Mouse (Mus musculus): Measurements from ENCODE around the gene Mybph.

The Mybph gene

GRCm38 (mm10) chr1:134193126-134193525 lies at the start of gene Mybph:
Gene Mybph (plus strand): TSS chr1:134193448.
- DNase-seq (ENCODE audit: low read depth, low spot score): no peak

DNA sequence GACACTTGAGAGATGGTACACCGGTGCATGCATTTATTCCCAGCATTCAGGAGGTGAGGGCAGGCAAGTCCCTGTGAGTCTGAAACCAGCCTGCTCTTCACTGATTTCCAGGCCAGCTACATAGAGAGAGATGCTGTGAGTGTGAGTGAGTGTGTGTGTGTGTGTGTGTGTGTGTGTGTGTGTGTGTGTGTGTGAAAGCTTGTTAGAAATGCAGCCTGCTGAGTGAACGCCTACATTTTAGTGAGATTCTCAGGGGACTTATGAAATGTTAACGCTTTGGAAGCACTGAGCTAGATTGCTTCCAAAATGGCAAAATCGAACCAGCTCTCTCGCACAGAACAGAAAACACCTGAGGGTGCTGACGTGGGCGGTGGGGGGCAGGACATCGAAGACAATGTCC lies 47.2 kb upstream of the Mybph start:
- DNase-seq (ENCODE audit: low read depth, low spot score): no peak

DNA sequence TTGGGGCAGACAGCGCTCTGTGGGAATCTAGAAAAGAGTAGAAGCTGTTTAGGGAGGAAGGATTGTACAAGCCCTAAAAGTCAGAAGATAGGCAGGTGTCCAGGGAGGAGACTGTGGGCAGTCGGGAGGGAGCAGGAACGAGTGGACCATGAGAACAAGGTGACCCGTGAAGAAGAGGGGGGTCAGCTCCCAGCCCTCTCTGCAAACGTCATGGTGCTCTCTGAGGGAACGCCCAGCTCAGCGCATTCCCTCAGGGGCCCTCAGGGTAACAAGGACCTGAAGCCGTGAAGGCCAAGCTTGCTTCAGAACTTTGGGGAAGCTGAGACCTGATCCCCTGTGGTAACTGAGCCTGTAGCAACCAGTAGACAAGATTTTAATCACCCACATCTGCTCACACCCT lies 43.2 kb upstream of the Mybph start:
- DNase-seq (ENCODE audit: low read depth, low spot score): no peak

DNA sequence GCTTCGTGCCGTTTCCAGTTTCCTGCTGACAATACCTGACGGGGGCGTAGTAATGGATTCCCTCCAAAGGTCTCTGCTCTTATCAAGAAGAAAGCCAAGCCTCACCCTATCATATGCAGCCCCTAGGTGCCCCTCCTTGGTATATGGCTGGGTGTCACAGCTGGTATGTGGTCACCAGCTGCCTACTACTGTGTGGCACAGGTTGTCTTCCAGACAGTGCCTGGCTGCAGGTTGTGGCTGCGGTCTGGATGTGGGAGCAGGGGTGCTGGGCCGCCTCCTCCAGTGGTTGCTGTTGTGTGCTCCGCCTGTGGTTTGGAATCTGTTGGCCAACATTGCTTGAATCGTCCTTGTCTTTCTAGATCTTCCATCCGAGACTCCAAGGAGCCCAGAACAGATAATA lies 42.5 kb upstream of the Mybph start:
- no peak for DNase-seq (ENCODE audit: low read depth, low spot score)

DNA sequence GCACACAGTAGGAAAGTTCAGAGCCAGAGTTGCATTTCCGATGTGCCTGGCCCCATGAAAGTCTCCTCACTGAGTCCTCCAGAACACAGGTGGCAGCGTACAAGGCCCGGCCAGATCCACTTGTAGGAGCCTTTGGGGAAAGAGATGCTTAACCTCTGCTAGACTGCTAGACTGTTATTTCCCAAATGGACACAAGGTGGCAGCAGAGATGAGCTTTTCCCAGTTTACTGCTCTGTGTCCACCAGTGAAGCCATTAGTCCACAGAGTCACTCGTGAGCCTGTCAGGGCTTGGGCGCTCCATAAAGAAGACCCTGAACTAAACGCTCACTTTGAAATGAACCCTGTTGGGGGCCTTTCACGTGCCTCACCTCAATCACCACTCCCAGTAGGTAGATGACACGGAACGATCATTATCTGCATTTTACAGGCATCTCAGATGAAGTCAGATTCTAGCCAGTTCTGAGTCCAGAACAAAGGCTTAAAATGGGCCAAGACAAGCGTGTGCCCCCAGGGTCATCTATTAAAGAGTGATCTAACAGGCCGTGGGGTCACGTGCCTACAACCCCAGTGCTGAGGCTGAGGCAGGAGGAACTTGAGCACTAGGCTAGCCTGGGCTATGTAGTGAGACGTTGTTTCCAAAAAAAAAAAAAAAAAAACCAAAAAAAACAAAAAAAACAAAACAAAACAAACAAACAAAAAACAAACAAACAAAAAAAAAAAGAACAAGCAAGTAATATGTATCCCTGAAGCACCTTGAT lies 41.4 kb upstream of the Mybph start:
- peak; percentile 89 for DNase-seq (ENCODE audit: low read depth, low spot score)

GRCm38 (mm10) chr1:134152626-134153590 lies 40.3 kb upstream of the Mybph start:
- DNase-seq (ENCODE audit: low read depth, low spot score): no peak

GRCm38 (mm10) chr1:134154121-134154520 lies 39.1 kb upstream of the Mybph start:
- no peak for DNase-seq (ENCODE audit: low read depth, low spot score)

- no peak for DNase-seq (ENCODE audit: low read depth, low spot score)
Measured at GRCm38 (mm10) chr1:134154655-134155054, 38.6 kb upstream of the Mybph start.

GRCm38 (mm10) chr1:134160404-134160803 lies 32.8 kb upstream of the Mybph start:
- DNase-seq (ENCODE audit: low read depth, low spot score): no peak

- DNase-seq (ENCODE audit: low read depth, low spot score): no peak
Measured at GRCm38 (mm10) chr1:134161399-134161798, 31.8 kb upstream of the Mybph start.

DNA sequence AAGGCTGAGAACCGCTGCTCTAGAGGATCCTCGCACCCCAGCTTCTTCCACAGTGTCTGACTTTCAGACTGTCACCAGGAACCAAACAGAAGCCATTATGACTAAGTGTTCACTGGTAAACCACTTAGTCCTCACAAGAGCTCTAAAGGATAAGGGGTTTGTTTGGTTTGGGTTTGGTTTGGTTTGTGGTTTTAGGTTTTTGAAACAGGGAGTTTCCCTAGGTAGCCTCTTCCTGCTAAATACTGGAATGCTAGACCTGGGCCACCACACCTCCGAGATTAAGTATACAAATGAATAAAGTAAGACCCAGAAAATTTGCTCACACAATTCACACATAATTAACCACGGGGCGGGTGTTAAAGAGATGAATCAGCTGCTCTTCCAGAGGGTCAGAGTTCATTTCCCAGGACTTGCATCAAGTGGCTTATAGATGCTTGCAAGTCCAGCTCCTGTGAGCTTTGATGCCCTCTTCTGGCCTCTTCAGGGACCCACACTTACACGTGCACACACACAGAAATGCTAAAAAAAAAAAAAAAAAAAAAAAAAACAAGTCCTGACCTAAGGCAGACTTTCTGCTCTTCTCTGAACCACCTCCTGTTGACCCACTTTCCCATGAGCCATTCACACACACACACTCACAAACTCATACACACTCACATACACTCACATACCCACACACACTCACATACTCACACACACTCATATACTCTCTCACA lies 30.6 kb upstream of the Mybph start:
- no peak for DNase-seq (ENCODE audit: low read depth, low spot score)

GRCm38 (mm10) chr1:134163476-134163875 lies 29.8 kb upstream of the Mybph start:
- no peak for DNase-seq (ENCODE audit: low read depth, low spot score)

DNA sequence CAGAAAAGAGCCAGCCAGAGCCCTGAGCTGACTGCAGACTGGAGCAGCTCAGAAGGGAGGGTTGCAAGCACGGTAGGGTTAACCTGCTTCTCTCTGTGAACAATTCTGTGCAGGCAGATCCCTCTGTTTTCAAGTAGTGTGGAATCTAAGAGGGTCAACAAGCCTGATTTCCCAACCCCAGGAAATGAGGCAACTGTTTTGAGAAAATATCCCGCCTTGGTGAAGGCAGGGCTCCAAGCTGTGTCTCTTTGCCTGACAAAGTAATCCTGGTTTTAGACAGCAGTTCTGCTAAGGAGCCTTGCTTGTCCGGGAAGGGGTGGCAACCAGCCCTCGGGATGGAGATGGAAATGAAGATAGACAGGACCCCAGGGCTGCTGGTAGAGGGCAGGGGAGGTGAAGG lies 28.8 kb upstream of the Mybph start:
- DNase-seq (ENCODE audit: low read depth, low spot score): no peak

DNA sequence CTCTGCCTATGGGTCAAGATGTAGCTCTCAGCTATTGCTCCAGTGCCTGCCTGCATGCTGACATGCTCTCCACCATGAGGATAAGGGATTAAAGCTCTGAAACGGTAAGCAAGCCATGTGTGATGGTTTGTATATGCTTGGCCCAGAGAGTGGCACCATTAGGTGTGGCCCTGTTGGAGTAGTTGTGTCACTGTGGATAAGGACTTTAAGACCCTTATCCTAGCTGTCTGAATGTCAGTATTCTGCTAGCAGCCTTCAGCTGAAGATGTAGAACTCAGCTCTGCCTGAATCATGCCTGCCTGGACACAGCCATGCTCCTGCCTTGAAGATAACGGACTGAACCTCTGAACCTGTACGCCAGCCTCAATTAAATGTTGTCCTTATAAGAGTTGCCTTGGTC lies 26.7 kb upstream of the Mybph start:
- DNase-seq (ENCODE audit: low read depth, low spot score): no peak

DNA sequence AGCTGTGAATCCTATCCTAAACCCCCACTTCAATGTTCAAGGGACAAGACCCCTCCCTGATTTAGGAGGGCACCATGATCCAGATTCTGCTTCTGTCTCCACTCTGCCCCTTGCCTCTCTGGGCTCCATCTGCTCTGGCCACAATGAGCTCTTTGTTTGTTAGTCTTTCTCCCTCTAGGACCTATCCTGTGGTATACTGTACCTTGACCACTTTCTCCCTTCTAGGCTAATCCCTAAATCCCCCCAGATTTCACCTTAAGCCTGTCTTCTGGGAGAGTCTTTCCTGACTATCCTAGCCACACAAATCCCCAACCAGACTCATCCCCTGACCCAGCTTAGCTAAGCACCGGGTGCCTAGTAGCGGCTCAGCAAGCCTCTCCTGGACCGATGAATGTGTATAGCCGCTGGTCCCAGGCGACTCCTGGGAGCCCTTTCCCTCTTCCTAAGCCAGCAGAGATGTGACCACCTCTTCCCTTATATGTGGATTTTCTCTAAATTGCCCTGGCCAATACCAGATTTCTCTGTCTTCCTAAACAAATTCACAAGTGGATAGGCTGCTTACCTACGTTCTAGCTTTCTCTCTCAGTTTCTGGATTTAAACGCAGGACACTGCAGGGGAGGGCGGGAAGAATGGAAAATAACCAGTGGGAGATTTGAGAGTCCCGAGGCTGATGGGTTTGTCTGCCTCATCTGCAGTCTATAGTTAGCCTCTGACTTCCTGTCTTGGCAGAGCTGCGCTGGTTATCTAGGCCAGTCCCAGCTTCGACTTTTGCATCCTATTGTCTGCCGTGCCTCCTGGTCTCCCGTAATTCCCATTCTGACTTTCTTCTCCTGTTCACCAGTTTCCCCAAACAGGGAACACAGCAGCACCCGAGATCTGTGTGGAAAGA lies 25.6 kb upstream of the Mybph start:
- DNase-seq (ENCODE audit: low read depth, low spot score): peak; percentile 75

DNA sequence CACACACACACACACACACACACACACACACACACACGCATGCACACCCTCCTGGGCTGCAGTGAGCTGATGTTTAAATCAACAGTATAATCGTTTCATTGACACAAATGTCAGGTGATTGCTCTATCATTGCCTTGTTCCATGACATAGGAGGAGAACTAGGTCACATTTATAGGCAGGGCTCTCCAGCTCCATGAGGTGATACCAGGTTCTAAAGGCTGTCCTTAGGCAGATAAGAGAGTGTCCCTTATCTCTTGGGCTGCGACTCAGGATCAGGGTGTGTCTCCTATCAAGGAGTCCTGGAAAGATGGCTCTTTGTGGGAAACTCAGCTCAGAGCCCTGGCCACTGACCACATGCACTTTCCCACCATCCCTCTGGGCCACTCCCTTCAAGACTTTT lies 24.7 kb upstream of the Mybph start:
- no peak for DNase-seq (ENCODE audit: low read depth, low spot score)

DNA sequence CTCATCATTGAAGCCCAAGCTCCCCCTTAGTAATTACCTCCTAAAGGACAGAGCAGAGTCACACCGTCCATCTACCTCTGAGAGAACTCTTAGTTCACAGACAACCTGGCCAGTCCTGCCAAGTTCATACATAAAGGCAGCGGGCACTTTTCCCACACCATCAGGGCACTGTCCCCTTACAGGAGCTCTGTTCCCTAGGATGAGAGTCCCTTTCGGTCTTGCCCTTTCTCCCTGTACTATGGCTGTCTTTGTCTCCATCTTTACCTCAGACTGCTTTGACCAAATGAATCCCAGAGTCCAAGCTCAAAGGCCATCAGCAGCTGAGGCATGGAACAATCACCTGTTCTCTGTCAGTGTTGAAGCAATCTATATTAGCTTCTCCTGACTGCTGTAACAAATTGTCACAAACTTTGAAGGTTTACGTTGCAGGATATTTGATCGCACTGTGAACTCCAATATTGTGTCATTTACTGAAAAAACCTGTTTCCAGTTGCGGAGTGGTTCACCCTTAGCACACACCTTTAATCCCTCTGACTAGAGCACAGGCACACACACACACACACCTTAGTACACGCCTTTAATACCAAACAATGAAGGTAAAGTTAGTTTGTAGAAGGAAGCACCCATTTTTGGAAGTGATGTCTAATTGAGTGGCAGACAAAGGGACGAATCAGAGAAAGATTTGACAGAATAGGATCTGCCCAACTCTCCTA lies 24.1 kb upstream of the Mybph start:
- DNase-seq (ENCODE audit: low read depth, low spot score): no peak

GRCm38 (mm10) chr1:134173081-134173480 lies 20.2 kb upstream of the Mybph start:
- no peak for DNase-seq (ENCODE audit: low read depth, low spot score)

GRCm38 (mm10) chr1:134177976-134178375 lies 15.3 kb upstream of the Mybph start:
- no peak for DNase-seq (ENCODE audit: low read depth, low spot score)

- DNase-seq (ENCODE audit: low read depth, low spot score): no peak
Measured at GRCm38 (mm10) chr1:134182025-134182424, 11.2 kb upstream of the Mybph start, which contains the start of gene Chil1. Gene Chil1 (plus strand): TSS chr1:134182176.
